Mouse (Mus musculus) mouse embryonic stem cell (cell line): ENCODE measurements around the gene Anp32e.
"Not testable (repeated sequence)": the region's sequence is repeated elsewhere in the genome, so short reads cannot be mapped to it uniquely, and the experiment has no call there.

Experiments used
- in situ Hi-C, 2 experiments: fragments of 300-500 bp; cut with MboI; formaldehyde crosslinking; loops; 1 replicate in 1 of 2; 3 replicates in 1 of 2; pipeline ENCODE4 v1.14.3; 2019 to 2020; ENCODE audit warnings: low sequenced_read_pairs in 2 of 2, low pct_unique_long_range_greater_than_20kb in 1 of 2, mixed read lengths in 1 of 2; ENCODE audit not compliant: unreplicated experiment in 1 of 2

Anp32e gene

GRCm38 (mm10) chr3:95928658-95929503 lies at the start of gene Anp32e:
Anp32e (plus strand) TSS chr3:95929246.
- in situ Hi-C loops, result no loop called here

- in situ Hi-C loops, result no loop called here
These were observed 46.8 kb upstream of the Anp32e start, which contains the start of gene Ciart for GRCm38 (mm10) chr3:95881979-95882815. Ciart (minus strand) TSS chr3:95882251.

DNA sequence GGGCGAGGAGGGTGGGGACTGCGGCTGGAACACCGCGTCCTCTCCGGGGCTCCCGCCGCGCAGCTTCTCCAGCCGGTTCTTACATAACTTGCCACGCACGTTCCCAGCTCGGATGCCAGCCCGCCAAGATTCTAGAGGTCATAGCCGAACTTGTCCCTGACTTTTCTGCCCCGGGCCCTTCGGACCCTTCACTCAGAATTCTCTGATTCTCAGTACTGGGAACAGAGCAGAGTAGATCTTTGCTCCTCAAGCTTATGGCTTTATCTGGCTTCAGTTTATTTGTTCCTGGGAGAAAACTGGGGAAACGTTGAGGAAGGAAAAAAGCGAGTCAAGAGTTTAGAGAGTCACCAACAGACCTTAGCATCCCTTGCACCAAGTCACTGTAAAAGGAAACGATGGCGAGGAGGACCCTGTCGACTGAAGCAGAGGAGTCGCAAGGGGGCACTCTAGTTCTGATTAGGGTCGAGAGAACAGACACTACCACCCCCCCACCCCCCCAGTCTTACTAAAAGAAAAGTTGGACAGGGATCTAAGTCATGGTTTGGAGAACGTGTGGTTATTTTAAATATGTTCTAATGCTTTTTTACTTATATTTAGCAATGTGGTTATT lies 46.1 kb upstream of the Anp32e start:
- in situ Hi-C loops, result no loop called here

GRCm38 (mm10) chr3:95884400-95884799 lies 44.6 kb upstream of the Anp32e start:
- in situ Hi-C loops, result no loop called here

GRCm38 (mm10) chr3:95887596-95887995 lies 41.5 kb upstream of the Anp32e start:
- in situ Hi-C loops, result no loop called here

- in situ Hi-C loops, result no loop called here
These were observed 39.4 kb upstream of the Anp32e start for GRCm38 (mm10) chr3:95889664-95890063.

DNA sequence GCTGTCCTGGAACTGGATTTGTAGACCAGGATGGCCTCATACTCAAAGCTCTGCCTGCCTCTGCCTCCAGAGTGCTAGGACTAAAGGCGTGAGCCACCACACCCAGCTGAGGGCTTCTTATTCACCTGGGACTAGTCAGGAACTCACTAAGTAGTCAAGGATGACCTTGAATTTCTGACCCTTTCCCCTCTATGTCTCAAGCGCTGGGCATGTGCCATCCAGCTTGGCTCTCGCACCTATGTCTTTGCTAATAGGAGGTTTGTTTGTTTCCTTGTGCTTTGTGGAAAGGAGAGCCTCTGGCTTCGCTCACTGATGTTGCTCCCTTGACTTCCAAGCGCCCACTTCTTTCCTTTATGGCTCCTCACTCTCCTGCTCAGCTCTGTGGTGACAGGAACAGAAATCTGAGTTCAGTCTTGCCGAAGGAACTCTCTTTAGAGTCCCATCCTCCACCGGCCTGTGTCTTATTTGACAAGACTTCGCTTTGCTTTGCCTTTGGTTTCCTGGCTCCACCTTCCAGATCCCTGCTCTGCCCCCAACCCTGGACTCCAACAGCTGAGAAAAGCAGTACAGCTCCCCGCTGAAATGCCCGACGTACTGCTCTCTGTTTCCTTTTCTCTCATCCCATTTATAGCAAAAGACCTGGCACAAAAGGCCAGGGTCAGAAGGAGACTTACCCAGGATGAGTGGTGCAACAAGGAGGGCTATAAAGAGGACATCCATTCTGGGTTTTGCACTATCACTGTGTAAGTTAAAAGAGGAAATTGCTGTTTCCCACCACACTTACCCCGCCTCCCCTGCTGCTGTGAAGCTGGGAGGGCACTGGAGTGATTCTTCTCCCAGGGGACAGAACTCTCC lies 37.6 kb upstream of the Anp32e start, which contains the start of gene BC028528:
Gene BC028528 (minus strand): TSS at position 795 of the 855 bp plus-strand sequence.
- in situ Hi-C loops, result no loop called here

DNA sequence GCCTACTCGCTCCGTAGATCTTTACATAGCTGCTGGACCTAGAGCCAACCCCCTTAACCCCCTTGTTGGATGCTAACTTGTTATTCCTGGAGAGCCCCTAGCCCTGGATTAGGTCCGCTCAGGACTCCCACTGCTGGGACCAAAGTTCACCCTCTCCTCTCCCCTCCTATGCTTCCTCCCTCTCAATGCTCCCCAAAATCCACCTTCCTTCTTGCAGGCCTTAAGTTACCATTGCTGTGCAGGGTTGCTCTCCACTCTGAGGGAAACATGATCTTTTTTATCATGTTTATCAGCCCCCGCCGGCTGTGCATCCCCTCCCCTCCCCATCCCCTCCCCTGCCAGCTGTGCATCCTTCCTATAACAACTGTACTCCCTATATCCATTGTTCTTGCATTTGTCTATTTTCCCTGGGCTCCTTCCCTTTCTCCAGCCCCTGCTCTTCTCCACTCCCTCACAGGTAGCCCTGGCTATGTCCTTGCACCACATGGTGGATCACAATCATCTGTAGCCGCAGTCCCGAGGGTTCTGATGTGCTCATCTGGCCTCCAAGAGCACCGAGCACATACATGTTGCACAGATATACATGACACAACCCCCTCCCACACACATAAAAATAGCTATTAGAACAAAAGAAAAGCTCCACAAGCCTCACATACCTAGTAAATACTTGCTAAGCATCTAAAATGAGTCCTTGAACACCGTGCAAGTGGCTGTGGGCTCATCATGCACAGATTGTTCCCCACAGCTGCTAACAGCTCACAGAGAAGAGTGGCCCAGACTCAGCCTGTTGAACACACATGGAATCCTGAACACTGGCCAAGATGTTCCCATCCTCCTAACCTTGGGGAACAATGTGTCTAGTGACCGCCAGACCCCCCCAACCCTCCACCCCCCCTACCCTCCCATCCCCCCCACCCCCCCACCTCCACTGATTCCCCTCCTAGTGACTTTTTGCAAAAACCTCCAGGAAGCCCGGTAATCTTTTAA lies 36.7 kb upstream of the Anp32e start:
- in situ Hi-C loops, result no loop called here

- in situ Hi-C loops, result no loop called here
These were observed 35.9 kb upstream of the Anp32e start for GRCm38 (mm10) chr3:95893126-95893525.

DNA sequence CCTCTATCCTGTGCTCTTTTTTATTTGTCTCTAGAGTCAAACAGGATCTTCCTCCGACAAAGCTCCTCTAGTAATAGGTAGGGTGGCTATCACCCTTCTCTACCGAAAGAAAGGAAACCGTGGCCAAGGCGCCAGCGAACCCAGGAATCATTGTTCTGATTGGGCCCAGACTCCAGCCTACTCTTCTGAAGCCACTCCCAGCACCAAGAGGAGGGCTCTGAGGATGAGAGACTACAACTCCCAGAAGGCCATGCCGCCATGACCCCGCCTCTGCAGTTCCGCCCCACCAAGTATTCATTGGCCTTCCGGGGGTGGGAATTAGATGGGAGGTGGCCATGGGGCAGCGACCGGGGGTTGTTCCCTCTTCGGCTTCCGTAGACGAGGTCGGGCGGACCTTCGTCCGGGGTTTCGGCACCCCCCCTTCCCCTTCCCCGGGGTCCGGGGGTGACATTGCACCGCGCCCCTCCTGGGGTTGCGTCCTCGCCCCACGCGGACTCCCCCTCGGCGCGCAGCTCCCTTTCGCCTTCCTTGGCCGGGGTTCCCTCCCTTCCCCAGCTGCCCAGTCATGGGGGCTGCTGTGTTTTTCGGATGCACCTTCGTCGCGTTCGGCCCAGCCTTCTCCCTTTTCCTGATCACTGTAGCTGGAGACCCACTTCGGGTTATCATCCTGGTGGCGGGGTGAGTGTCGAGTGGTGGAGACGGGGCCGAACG lies 35.3 kb upstream of the Anp32e start, which contains the start of gene Aph1a:
Gene Aph1a (plus strand): TSS at position 364 of the 711 bp plus-strand sequence.
- in situ Hi-C loops, result not testable (repeated sequence)

DNA sequence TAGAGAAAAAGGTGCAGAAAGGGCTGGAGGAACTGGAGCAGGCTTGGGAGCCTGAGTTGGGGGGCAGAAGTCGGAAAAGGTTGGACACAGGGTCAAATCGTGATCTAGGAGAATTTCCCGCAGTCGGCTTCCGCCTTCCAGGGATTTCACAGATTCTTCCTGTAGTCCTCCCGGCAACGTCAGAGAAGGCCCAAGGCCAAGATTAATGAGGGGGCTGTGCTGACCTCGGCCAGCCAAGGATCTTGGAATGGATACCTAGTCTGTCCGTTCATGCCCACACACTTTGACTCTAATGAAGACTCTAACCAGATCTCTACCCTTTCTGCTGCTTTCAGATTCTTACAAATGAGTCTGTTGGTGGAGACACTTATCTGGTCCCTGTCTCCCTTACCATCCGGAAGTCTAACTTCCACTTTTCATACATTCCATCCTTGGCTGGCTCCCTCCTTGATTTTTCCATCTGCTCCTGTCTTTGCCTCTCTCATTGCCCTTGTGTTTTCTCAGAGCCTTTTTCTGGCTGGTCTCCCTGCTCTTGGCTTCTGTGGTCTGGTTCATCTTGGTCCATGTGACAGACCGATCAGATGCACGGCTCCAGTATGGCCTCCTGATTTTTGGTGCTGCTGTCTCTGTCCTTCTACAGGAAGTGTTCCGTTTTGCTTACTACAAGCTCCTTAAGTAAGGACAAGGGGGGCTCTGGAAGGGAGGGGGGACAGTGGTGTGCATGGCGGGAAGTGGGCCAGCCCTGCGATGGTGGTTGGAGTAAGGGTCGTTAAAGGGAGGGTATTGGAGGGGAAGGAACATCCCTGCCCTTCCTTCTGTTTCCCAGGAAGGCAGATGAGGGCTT lies 34.5 kb upstream of the Anp32e start:
- in situ Hi-C loops, result no loop called here

GRCm38 (mm10) chr3:95895501-95895900 lies 33.5 kb upstream of the Anp32e start:
- in situ Hi-C loops, result not testable (repeated sequence)

GRCm38 (mm10) chr3:95899800-95900524 lies 29.1 kb upstream of the Anp32e start:
- in situ Hi-C loops, result no loop called here

DNA sequence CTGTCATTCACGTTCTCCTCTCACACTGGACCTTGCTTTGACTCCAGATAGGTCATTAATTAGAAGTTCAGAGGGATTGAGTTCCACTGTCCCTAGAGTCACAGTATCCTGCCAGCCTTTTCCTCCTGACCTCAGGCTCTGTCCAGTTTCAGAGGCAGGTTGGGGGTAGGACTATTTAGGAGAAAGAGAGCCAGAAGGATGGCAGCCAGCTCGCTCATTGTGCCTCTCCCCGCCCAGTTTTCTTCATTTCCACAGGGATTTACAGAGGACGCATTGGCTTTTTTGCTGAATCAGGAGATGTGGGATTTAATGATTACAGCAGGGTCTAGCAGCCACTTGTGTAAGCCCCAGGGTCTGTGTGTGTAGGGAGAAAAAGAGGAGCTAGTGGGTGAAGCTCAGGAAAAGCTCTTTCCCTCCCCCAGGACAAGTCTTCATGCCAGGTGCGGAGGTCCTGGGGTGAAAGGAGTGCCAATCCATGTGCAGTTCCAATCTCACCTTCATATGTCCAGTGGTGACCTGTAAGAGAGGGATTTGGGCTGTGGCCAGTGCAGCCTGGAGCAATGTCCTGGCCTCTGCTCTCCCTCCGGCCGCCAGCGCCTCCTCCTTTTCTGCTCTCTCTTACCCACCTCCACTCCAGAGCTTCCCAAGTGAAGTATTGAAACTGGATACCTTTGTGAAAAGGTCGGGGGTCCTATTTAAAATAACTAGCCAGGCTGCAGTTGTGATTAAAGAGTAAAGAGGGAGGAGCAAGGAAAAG lies 27.3 kb upstream of the Anp32e start:
- in situ Hi-C loops, result no loop called here

GRCm38 (mm10) chr3:95902373-95902625 lies 26.7 kb upstream of the Anp32e start:
- in situ Hi-C loops, result no loop called here
